Mouse (Mus musculus): ENCODE data around the gene Gxylt2. TPM values are rescaled to one million over a fixed set of nuclear protein-coding genes. Genes with fewer than 3 reads are reported as not detected.

The Gxylt2 gene
- total RNA-seq (2012; rRNA removed) (0.08 TPM in 1 of 2 replicates, not detected in the other), total RNA-seq (2014; rRNA removed) (0.03 TPM in 1 of 2 replicates, not detected in the other), polyA plus RNA-seq (2012; ENCODE audit: insufficient read length, low read depth) (not detected in 2 replicates)

GRCm38 (mm10) chr6:100704574-100705365 is at the start of gene Gxylt2:
Gxylt2 (plus strand) TSS chr6:100704734.
- Histone ChIP-seq H3K79me2 (replicated peaks; ENCODE audit: control insufficient read depth, extremely low read depth, insufficient read depth, poor library complexity, severe bottlenecking) (no peaks in the 10 kb centered on the region), H3K27me3 (replicated peaks) (no peaks in the 10 kb centered on the region), H3K27ac (ENCODE audit: insufficient read depth, low read depth) (no peak within 1 kb of the TSS), H3K4me2 (ENCODE audit: insufficient read depth, low read depth, poor library complexity, severe bottlenecking) (no peak within 1 kb of the TSS), H3K36me3 (replicated peaks in 1 of 2; ENCODE audit: control insufficient read depth in 1 of 2, insufficient read depth in 1 of 2, low read length in 1 of 2) (no peaks in the 10 kb centered on the region), H3K9me3 (replicated peaks; ENCODE audit: low read length) (no peaks in the 10 kb centered on the region), H3K9ac (ENCODE audit: insufficient read depth, low read depth) (no peak within 1 kb of the TSS), H3K4me3 (replicated peaks in 1 of 3; ENCODE audit: low read depth in 2 of 3, low read length in 2 of 3, poor library complexity in 1 of 3) (no peak within 1 kb of the TSS), H3K4me1 (ENCODE audit: control insufficient read depth in 1 of 2, insufficient read depth in 2 of 2) (peaks cover 8 to 18% of the 10 kb centered on the region in 2 experiments; a peak in 3 of 4 replicates)
- DNase-seq (ENCODE audit: extremely low read depth) = no peak
- dilution Hi-C loops (cut with MboI; ENCODE audit: extremely low pct_ligation_motif_present, extremely low pct_unique_long_range_greater_than_20kb, low sequenced_read_pairs) = no loop called here
- TF ChIP-seq PAX5 (IDR thresholded peaks at IDR 0.05; ENCODE audit: low read length) = no peak
- no peak for TF ChIP-seq UBTF (IDR thresholded peaks at IDR 0.05; ENCODE audit: low read depth, low read length)
- no peak for TF ChIP-seq USF1 (IDR thresholded peaks at IDR 0.05; ENCODE audit: low read depth, low read length)
- no peak for TF ChIP-seq ETS1 (conservative IDR thresholded peaks at IDR 0.05; ENCODE audit: low read depth, low read length)
- TF ChIP-seq RAD21 (IDR thresholded peaks at IDR 0.05; ENCODE audit: low read depth, low read length) = no peak
- no peak for TF ChIP-seq USF2 (conservative IDR thresholded peaks at IDR 0.05; ENCODE audit: low read depth, low read length)
- TF ChIP-seq SMC3 (IDR thresholded peaks at IDR 0.05; ENCODE audit: low read depth, low read length) = no peak
- no peak for TF ChIP-seq E2F4 (IDR thresholded peaks at IDR 0.05; ENCODE audit: insufficient replicate concordance, low read depth, low read length)
- in situ Hi-C loops (cut with MboI; ENCODE audit: low pct_ligation_motif_present, low pct_unique_long_range_greater_than_20kb, low sequenced_read_pairs) = no loop called here

DNA sequence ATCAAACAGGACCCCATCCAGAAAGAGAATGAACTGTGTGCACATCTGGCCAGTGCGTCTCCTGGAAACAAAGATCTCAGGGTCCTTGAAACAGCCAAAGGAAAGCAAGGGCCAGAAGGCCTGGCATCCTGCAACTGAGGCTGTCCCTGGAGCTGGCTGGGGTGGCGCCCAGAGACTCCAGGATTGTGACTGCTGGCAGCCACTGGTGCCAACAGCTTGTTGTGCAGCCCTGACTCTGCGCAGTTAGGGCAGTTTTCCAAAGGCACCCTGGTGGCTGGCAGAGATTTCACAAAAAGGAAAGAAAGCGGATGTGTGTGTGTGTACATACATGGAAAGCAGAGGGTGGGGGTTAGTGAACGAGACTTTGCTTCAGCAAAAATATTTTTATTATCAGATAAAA is 44.1 kb upstream of the Gxylt2 start:
- H3K4me3 ChIP-seq (replicated peaks in 1 of 3; ENCODE audit: low read depth in 2 of 3, low read length in 2 of 3, poor library complexity in 1 of 3) = no peak overlapping the region
- no peaks in the 10 kb centered on the region for H3K9me3 ChIP-seq (replicated peaks; ENCODE audit: low read length)
- no peak overlapping the region for H3K27ac ChIP-seq (ENCODE audit: insufficient read depth, low read depth)
- dilution Hi-C loops (cut with MboI; ENCODE audit: extremely low pct_ligation_motif_present, extremely low pct_unique_long_range_greater_than_20kb, low sequenced_read_pairs) = no loop called here
- peaks cover 46 to 91% of the 10 kb centered on the region in 2 experiments for H3K36me3 ChIP-seq (replicated peaks in 1 of 2; ENCODE audit: control insufficient read depth in 1 of 2, insufficient read depth in 1 of 2, low read length in 1 of 2)
- in situ Hi-C loops (cut with MboI; ENCODE audit: low pct_ligation_motif_present, low pct_unique_long_range_greater_than_20kb, low sequenced_read_pairs) = no loop called here
- H3K9ac ChIP-seq (ENCODE audit: insufficient read depth, low read depth) = no peak overlapping the region
- H3K4me2 ChIP-seq (ENCODE audit: insufficient read depth, low read depth, poor library complexity, severe bottlenecking) = no peak overlapping the region
- no peaks in the 10 kb centered on the region; the same call in 1 of the 2 replicates for H3K79me2 ChIP-seq (replicated peaks; ENCODE audit: control insufficient read depth, extremely low read depth, insufficient read depth, poor library complexity, severe bottlenecking)
- no peak for DNase-seq (ENCODE audit: extremely low read depth)
- no peaks in the 10 kb centered on the region for H3K4me1 ChIP-seq (ENCODE audit: control insufficient read depth in 1 of 2, insufficient read depth in 2 of 2)
- no peaks in the 10 kb centered on the region for H3K27me3 ChIP-seq (replicated peaks)
- TF ChIP-seq SIN3A (IDR thresholded peaks at IDR 0.05; ENCODE audit: low read length) (no peak), USF2 (conservative IDR thresholded peaks at IDR 0.05; ENCODE audit: low read depth, low read length) (no peak), MYC (IDR thresholded peaks at IDR 0.05; ENCODE audit: low read depth, low read length) (no peak), ETS1 (conservative IDR thresholded peaks at IDR 0.05; ENCODE audit: low read depth, low read length) (no peak), JUND (conservative IDR thresholded peaks at IDR 0.05; ENCODE audit: low read depth, low read length) (no peak), IRF4 (IDR thresholded peaks at IDR 0.05; ENCODE audit: low read depth, low read length) (no peak), GABPA (IDR thresholded peaks at IDR 0.05; ENCODE audit: insufficient replicate concordance, low read depth, low read length) (no peak), KAT2A (IDR thresholded peaks at IDR 0.05; ENCODE audit: insufficient replicate concordance, low read length) (no peak), MXI1 (IDR thresholded peaks at IDR 0.05; ENCODE audit: low read depth, low read length) (no peak), POLR2A (IDR thresholded peaks at IDR 0.05; ENCODE audit: low read depth, low read length) (no peak), EP300 (IDR thresholded peaks at IDR 0.05; ENCODE audit: low read length) (no peak)

Data from CH12.LX (cell line).